Mouse (Mus musculus) kidney, adult 2 months (tissue): ENCODE measurements at regions not wholly inside any gene's neighbourhood (a gene's known extent, or its start where the extent isn't known, plus 50 kb on each side); places are given as distances from the start of the nearest gene placed in this dataset.

Source experiments
- CTCF ChIP-seq: fragments of 200-500 bp; conservative IDR thresholded peaks from 2 replicates; pipeline ENCODE4 v1.5.1; 2011; ENCODE audit warnings: low read depth, mild to moderate bottlenecking, control low read depth, low read length, moderate library complexity, mixed read lengths; ENCODE audit not compliant: insufficient read depth, insufficient read length
- POLR2A ChIP-seq: fragments of 200-500 bp; IDR thresholded peaks from one replicate; pipeline ENCODE4 v1.6.1; 2011; ENCODE audit warnings: low read depth, low read length, control low read depth

DNA sequence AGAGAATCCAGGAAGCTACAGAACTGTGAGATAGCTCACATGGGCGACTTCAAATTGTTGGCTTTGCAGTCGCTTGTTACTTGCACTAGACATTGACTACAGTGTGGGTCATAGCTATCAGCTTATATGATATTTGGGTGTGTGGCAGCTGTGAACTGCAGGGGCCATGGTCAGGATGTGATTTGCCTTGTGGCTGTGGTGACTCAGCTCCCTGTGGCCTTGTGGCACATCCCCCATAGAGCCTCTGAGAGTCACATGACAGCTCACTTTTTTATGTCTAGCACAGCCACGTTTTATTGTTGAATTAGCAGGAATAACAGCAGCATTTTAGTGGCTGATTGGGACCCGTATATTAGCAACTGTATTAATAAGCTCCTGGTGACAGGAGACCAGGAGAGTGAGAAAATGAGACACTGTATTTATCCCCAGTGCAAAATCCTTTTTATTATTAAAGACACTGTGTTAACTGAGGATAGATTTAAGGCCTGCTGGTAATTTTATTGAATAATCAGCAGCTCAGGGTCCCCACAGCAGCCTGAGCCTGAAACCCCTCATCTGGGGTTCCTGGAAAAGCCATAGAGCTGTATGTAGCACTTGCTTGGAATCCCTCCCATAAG, 141.7 kb downstream of the 9530068E07Rik start:
- no peak for TF ChIP-seq CTCF
- no peak for TF ChIP-seq POLR2A
